Mouse (Mus musculus): ENCODE data around the gene Slc25a33. TPM values are rescaled to one million over a fixed set of nuclear protein-coding genes. Genes with fewer than 3 reads are reported as not detected.

Gene Slc25a33
- polyA plus RNA-seq, 1 experiment: 13.5 TPM

- no peak for DNase-seq (ENCODE audit: low spot score)
These were observed 19.9 kb upstream of the Slc25a33 start for GRCm38 (mm10) chr4:149794010-149794338.

GRCm38 (mm10) chr4:149793156-149794009, 19.3 kb upstream of the Slc25a33 start:
- no peak for DNase-seq (ENCODE audit: low spot score)

GRCm38 (mm10) chr4:149792159-149792800, 18.2 kb upstream of the Slc25a33 start:
- DNase-seq (ENCODE audit: low spot score): no peak

- DNase-seq (ENCODE audit: low spot score): no peak
These were observed 17.4 kb upstream of the Slc25a33 start for GRCm38 (mm10) chr4:149791470-149791869.

GRCm38 (mm10) chr4:149790969-149791368, 16.9 kb upstream of the Slc25a33 start:
- DNase-seq (ENCODE audit: low spot score): no peak

- no peak for DNase-seq (ENCODE audit: low spot score)
These were observed 16.5 kb upstream of the Slc25a33 start for GRCm38 (mm10) chr4:149790546-149790945.

GRCm38 (mm10) chr4:149789421-149790194, 15.5 kb upstream of the Slc25a33 start:
- no peak for DNase-seq (ENCODE audit: low spot score)

GRCm38 (mm10) chr4:149784901-149785300, 10.8 kb upstream of the Slc25a33 start:
- no peak for DNase-seq (ENCODE audit: low spot score)

- DNase-seq (ENCODE audit: low spot score): no peak
These were observed 10.3 kb upstream of the Slc25a33 start for GRCm38 (mm10) chr4:149784371-149784770.

GRCm38 (mm10) chr4:149782975-149783374, 8.9 kb upstream of the Slc25a33 start:
- no peak for DNase-seq (ENCODE audit: low spot score)

- DNase-seq (ENCODE audit: low spot score): no peak
These were observed 6.7 kb upstream of the Slc25a33 start for GRCm38 (mm10) chr4:149780565-149781356.

- no peak for DNase-seq (ENCODE audit: low spot score)
These were observed 5.9 kb upstream of the Slc25a33 start for GRCm38 (mm10) chr4:149779966-149780365.

- DNase-seq (ENCODE audit: low spot score): no peak
These were observed 3.0 kb upstream of the Slc25a33 start for GRCm38 (mm10) chr4:149777126-149777525.

GRCm38 (mm10) chr4:149775760-149776362, 1.8 kb upstream of the Slc25a33 start:
- DNase-seq (ENCODE audit: low spot score): no peak

- no peak for DNase-seq (ENCODE audit: low spot score)
These were observed 1.3 kb upstream of the Slc25a33 start for GRCm38 (mm10) chr4:149775330-149775729.

- no peak for DNase-seq (ENCODE audit: low spot score)
These were observed 526 bp downstream of the Slc25a33 start for GRCm38 (mm10) chr4:149773408-149774093.

GRCm38 (mm10) chr4:149772394-149772793, 1.7 kb downstream of the Slc25a33 start:
- no peak for DNase-seq (ENCODE audit: low spot score)

GRCm38 (mm10) chr4:149765201-149765600, 8.9 kb downstream of the Slc25a33 start:
- DNase-seq (ENCODE audit: low spot score): no peak

GRCm38 (mm10) chr4:149763335-149763734, 10.7 kb downstream of the Slc25a33 start:
- no peak for DNase-seq (ENCODE audit: low spot score)

GRCm38 (mm10) chr4:149759517-149759916, 14.6 kb downstream of the Slc25a33 start:
- DNase-seq (ENCODE audit: low spot score): no peak

- DNase-seq (ENCODE audit: low spot score): no peak
These were observed 15.7 kb downstream of the Slc25a33 start for GRCm38 (mm10) chr4:149758423-149758822.
